In the genomic region with DNA sequence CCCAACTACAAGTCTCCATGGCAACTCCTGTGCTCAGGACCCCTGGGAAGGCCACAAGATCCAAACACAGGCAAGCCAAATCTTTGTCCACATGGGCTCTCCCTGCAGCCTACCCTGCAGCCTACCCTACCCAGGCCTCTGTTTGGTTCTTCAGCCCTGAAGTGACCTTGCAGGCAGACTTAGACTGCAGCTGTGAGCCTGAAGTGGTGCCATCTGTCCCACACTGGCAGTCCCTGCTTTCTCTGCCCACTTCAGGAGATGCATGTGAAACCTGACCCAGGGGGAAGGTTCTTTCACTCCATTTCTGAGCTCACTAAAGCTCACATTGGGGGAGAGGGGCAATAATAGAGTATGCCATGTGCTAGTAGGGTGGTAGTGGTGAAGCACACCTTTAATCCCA, we compare ENCODE assay signal across 3 mouse cellular contexts.
"Had no signal": no experiment of that assay in that cellular context is flagged by ENCODE, and none has a peak within 500 bp of the region (broad histone marks: within the 10 kb centered on the region; RNA-seq: fewer than 3 reads in every experiment).

No protein-coding gene starts in this region.

- H3K4me3 ChIP-seq: neural tube, embryonic 13.5 days; neural tube, embryonic 15.5 days; stomach, embryonic 15.5 days had no signal

- H3K27me3 ChIP-seq: neural tube, embryonic 13.5 days; neural tube, embryonic 15.5 days; stomach, embryonic 15.5 days had no signal

- H3K36me3 ChIP-seq: neural tube, embryonic 13.5 days; neural tube, embryonic 15.5 days; stomach, embryonic 15.5 days had no signal

- H3K4me2 ChIP-seq: neural tube, embryonic 13.5 days; neural tube, embryonic 15.5 days; stomach, embryonic 15.5 days had no signal
